Mouse (Mus musculus): ENCODE results near the gene P3h2. TPM values are rescaled to one million over a fixed set of nuclear protein-coding genes. Genes with fewer than 3 reads are reported as not detected.

The P3h2 gene
- total and polyA plus RNA-seq, 3 experiments = 4.1 to 10.0 (median 9.3) TPM

GRCm38 (mm10) chr16:26065060-26065459 is 40.5 kb downstream of the P3h2 start:
- peak; percentile 34 for DNase-seq

- DNase-seq = no peak
Measured at GRCm38 (mm10) chr16:26060239-26061085, 45.1 kb downstream of the P3h2 start.

GRCm38 (mm10) chr16:26053631-26054030 is 52.0 kb downstream of the P3h2 start:
- no peak for DNase-seq

DNA sequence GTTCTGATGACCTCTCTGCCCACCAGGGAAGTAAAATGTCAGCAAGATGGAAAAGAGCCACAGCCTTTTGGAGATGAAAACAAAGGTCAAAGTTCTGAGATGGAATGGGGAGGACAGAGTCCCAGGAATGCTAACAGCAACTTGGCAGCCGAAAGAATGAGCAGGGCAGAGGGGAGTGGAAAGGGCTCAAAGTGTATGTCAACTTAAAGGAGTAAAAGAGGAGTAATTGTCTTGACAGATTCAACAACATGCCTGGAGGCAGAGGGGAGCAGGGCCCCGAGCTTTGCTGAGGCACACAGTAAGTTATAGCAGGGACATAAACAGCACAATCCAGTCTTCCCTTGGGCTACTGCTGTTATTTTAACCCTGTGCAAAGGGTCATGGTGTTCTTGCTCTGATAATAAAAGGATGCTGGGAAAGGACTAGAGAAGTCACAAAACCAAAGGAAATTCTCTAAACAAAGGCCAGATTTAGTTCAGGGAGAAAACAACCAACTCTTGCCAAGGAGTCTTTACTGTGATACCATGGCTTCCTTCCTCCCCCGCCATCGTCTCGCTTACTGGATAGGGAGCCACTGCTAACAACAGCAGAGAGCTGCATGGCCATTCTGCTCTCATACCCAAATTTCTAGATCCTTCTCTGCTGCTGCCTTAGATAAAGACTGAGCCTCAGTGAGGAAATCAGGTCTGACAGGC is 56.0 kb downstream of the P3h2 start:
- no peak for DNase-seq

DNA sequence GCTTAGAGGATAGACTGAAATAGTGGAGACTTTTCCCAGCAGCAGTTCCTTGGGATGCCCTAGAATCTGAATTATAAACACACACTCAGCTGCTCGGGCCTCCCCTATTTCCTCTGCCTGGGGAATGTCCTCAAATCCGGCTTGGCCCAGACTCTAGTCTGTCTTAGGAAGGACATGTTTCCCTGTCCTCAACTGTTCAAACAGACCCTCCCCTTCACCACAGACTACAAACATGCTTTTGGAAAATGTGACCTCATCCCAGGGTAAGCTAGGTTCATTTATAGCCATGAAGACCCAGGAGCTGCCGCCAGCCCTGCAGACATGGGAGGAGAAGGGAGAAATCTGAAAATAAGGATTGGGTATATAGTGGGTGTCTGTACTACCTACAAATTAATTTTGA is 57.7 kb downstream of the P3h2 start:
- DNase-seq = no peak

GRCm38 (mm10) chr16:26047396-26047795 is 58.2 kb downstream of the P3h2 start:
- no peak for DNase-seq

GRCm38 (mm10) chr16:26041929-26042303 is 63.7 kb downstream of the P3h2 start:
- no peak for DNase-seq

- DNase-seq = peak; percentile 58
Measured at GRCm38 (mm10) chr16:26041021-26041928, 64.3 kb downstream of the P3h2 start.

GRCm38 (mm10) chr16:26039320-26039719 is 66.3 kb downstream of the P3h2 start:
- DNase-seq = no peak

DNA sequence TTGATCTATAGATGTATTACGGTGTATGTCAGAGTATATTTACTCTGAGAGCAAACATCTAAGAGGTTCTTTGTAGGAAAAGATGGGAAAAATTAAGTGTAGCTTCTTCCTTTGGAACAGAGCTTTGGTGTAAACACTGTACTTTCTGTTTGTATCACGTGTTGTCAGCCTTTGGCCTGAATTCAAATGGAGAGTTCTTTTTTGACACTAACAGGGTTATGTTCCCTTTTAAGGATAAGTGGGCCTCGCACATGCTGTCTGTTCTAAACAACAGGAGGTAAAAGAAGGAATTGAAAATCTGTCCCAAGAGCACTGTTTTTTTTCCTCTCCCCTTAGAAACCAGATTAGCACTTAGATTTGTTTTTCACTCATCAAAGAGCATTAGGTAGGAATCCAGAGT is 70.1 kb downstream of the P3h2 start:
- DNase-seq = no peak

- DNase-seq = no peak
Measured at GRCm38 (mm10) chr16:26035079-26035478, 70.5 kb downstream of the P3h2 start.

DNA sequence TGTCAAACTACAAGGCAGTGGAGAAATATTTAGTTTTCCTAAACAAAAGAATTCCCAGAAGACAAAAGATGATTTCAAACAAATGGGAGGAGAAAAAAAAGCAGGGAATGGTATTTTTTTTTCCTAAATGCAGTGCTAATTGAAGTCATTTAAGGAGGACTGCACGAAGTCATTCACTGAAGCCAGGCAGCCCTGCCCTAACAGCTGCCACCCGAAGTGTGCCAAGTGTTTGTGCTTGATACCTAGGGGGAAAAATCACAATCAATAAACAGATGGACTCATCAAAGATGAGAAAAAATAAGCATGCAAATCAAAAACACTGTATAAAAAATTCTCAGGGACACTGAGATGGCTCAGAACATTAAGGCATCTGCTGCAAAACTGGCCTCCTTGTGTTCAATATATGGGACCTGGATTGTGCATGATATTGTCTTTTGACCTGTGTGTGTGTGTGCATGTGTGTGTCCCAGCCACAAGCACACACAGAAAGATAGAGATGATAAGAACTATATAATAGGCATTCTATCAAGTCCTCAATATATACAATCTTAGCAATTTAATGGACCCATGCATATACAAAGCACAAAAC is 76.1 kb downstream of the P3h2 start:
- no peak for DNase-seq

DNA sequence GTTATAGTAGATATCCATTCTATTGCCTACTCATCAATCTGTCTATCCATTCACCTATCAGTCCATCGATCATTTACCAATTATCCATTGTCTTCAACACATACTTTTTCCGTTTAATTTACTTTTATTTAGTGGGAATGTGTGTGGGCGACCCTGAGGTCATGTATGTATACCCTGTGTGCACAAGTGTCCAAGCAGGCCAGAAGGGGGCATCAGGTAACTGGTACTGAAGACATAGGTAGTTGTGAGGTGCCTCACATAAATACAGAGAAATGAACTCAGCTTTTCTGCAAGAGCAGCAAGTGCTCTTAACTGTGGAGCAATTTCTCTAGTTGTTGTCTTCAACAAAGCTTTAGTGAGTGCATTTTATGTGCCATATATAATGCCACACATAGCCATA is 79.2 kb downstream of the P3h2 start:
- DNase-seq = no peak

- DNase-seq = no peak
Measured at GRCm38 (mm10) chr16:26024543-26024942, 81.0 kb downstream of the P3h2 start.

DNA sequence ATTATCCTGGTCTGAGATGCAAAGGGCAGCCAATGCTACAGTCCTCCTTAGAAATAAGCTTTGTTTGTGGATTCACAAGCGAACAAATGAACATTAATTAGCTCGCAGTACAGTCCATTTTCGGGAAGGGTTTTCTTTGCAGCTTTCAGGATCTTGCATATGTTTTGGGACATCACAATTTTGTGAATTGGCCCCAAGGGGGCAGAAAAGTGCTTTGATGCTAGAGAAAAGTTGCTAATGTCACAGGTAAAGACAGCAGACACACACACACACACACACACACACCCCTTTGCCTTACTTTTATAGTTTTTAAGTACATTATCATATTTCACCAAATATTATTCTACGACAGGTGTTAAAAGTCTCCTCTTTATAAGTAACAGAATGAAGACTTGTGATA is 82.2 kb downstream of the P3h2 start:
- DNase-seq = no peak

DNA sequence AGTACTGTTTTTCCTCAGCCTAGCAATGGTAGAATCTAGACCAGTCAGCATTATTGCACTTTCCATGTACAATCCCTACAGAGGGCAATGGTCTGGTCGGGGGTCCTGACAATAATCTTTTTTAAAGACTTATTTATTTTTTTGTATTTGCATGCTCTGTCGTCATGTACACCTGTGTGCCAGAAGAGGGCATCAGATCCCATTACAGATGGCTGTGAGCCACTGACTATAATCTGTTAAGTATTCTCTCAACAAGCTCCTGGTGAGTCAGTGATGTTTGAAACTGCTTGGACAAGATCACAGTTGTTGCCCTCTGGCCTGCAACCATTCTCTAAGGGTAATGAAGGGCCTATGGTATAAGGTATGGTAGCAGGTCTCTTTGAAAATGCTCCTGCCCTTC is 83.8 kb downstream of the P3h2 start:
- no peak for DNase-seq

GRCm38 (mm10) chr16:26005811-26006210 is 99.8 kb downstream of the P3h2 start:
- DNase-seq = no peak

DNA sequence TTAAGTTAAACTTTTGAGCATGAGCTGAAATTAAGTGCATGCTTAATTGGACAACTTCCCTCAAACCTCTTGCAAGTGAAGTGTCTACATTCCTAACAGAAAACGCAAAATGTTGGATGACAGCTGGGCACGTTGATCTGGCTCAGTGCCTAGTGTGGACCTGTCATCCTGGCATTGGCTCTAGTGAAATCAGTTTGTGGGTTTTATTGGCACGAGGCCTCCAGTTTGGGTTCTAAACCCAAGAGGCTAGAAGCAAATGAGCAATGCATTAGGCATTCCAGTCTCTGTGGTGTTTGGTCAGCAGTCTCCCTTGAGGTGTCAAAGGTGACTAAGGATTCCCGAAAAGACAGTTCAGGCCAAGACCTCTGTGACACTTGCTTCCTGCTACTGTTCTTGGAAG is 102.3 kb downstream of the P3h2 start:
- DNase-seq = peak; percentile 36

DNA sequence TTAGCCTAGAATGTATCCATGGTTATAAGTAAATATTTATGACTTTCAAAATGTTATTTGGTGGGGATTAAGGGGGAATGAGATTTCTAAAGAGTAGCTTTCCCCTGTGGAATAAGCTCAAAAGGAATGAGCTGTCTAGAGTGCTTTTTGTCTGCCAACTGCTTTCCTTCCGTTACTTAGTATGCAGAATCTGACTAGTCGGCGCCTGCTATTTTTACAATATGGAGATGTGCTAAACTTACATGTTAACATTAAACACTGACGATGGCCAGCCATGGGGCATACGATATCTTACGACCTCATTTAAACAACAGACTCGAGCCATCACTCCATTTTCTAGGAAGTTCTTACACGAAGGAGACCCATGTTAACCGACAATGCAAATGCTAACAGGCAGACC is 102.7 kb downstream of the P3h2 start:
- no peak for DNase-seq

GRCm38 (mm10) chr16:25994605-25995004 is 111.0 kb downstream of the P3h2 start:
- DNase-seq = no peak

- DNase-seq = no peak
Measured at GRCm38 (mm10) chr16:25987221-25987620, 118.4 kb downstream of the P3h2 start.

DNA sequence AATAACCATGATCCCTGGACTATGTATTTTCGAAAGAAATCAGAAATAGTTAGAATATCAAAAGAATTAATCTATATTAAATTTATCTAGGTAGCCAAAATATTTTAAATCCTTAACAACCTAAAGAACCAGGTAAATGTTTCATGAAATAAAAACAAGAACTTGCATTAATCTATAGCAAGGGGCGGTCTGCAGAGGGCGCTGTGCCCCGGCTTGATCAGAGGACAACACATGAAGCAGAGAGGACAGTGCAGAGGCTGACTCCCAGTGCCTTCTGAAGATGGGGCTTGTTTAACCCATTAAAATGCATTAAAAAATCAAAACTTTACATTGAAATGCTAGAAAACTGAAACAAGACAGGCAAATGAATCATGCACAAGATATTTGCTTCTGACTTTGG is 121.9 kb downstream of the P3h2 start:
- no peak for DNase-seq
